Mouse (Mus musculus) C2C12 (cell line): ENCODE measurements around the gene Fbxo46.

Experiments used
- CEBPB ChIP-seq: IDR thresholded peaks from one replicate; pipeline ENCODE4 v1.6.1; 2011; ENCODE audit warnings: low read depth, mild to moderate bottlenecking, control low read depth, moderate library complexity
- CTCF ChIP-seq: IDR thresholded peaks from one replicate; pipeline ENCODE4 v1.5.1; 2011; ENCODE audit not compliant: control insufficient read depth, insufficient read depth, insufficient read length
- FOSL1 ChIP-seq: IDR thresholded peaks from one replicate; pipeline ENCODE4 v1.8.0; 2011; ENCODE audit warnings: mild to moderate bottlenecking, low read length; ENCODE audit not compliant: poor library complexity, insufficient read depth, severe bottlenecking
- MAX ChIP-seq: IDR thresholded peaks from one replicate; pipeline ENCODE4 v1.6.1; 2011; ENCODE audit warnings: mild to moderate bottlenecking, control low read depth

- TF ChIP-seq CTCF (no peak), CEBPB (no peak), MAX (no peak), FOSL1 (no peak)
Observed at GRCm38 (mm10) chr7:19100290-19100689, 19.4 kb upstream of the Fbxo46 start.
